Comparison of ENCODE assay signal across 9 mouse cellular contexts in genomic region chr8:94358541-94358940, GRCm38 (mm10). TPM values are rescaled to one million over a fixed set of nuclear protein-coding genes. Genes with fewer than 3 reads are reported as not detected.
DNase-seq lines count a peak whose midpoint lies in the region; ATAC-seq lines count a peak whose summit lies in the region.
"Had no signal": no experiment of that assay in that cellular context is flagged by ENCODE, and none has a peak within 500 bp of the region (broad histone marks: within the 10 kb centered on the region; RNA-seq: fewer than 3 reads in every experiment).

No protein-coding gene starts in this region.

- 70% methylated on average over 5 of the region's 5 CpGs for WGBS in midbrain, embryonic 15.5 days

- H3K27ac ChIP-seq in midbrain, embryonic 15.5 days = no peak overlapping the region

- no peaks in the 10 kb centered on the region for H3K4me1 ChIP-seq in midbrain, embryonic 15.5 days

- H3K9ac ChIP-seq in midbrain, embryonic 15.5 days = no peak overlapping the region

- DNase-seq in urinary bladder, adult 18-20 months (ENCODE audit: low spot score in 2 of 2) = peak; percentile 73 to 79
- DNase-seq in urinary bladder, postnatal 10 days (ENCODE audit: low spot score) = no peak
- peak; percentile 93 to 96 for DNase-seq in cerebellum, postnatal 10 days
- DNase-seq in heart, postnatal 14 days = peak; percentile 79 to 81
- DNase-seq in lung, adult 18-20 months = peak; percentile 88 to 93
- peak; percentile 83 for DNase-seq in testis, postnatal 10 days (ENCODE audit: low spot score)

- no peak overlapping the region for H3K4me2 ChIP-seq in midbrain, embryonic 15.5 days

- no peak overlapping the region for H3K4me3 ChIP-seq in midbrain, embryonic 15.5 days

- no peak for ATAC-seq in midbrain, embryonic 15.5 days (replicated peaks)
- ATAC-seq in erythroblast, adult 5-6 weeks (replicated peaks; ENCODE audit: low FRiP score, poor library complexity, severe bottlenecking) = no peak

- H3K27me3 ChIP-seq in midbrain, embryonic 15.5 days (replicated peaks) = no peaks in the 10 kb centered on the region

- intact Hi-C loops in heart, postnatal 14 days (cut with DNase I) = no loop called here

- H3K36me3 ChIP-seq in midbrain, embryonic 15.5 days (replicated peaks) = no peaks in the 10 kb centered on the region

- no peaks in the 10 kb centered on the region for H3K9me3 ChIP-seq in midbrain, embryonic 15.5 days

RNA-seq across cellular contexts. Expression of gene Herpud1, which starts 27.7 kb away (rescaled TPM):
- 100 to 1,000 TPM; 168 to 178 TPM for total RNA-seq in heart, postnatal 14 days (2021)
- polyA plus RNA-seq in midbrain, embryonic 15.5 days (2015; fragmentation: Nextera tagmentation; extraction: Ambion mirVana) = 69.3 and 76.4 TPM in 2 replicates
- total RNA-seq in erythroblast, adult 5-6 weeks (2015; ENCODE audit: low replicate concordance) = 52.1 and 56.6 TPM in 2 replicates
- total RNA-seq in erythroblast, adult 5-6 weeks (2017; ENCODE audit: low replicate concordance) = 60.9 and 70.5 TPM in 2 replicates

RNA-seq across cellular contexts. Expression of gene Slc12a3, which starts 29.5 kb away (rescaled TPM):
- under 1 TPM; 0.22 to 0.88 TPM for total RNA-seq in heart, postnatal 14 days (2021)
- 0.05 and 0.06 TPM in 2 replicates for polyA plus RNA-seq in midbrain, embryonic 15.5 days (2015; fragmentation: Nextera tagmentation; extraction: Ambion mirVana)
- total RNA-seq in erythroblast, adult 5-6 weeks (2015; ENCODE audit: low replicate concordance) = 2.5 TPM in 1 of 2 replicates, not detected in the other
- total RNA-seq in erythroblast, adult 5-6 weeks (2017; ENCODE audit: low replicate concordance) = 0.34 TPM in 1 of 2 replicates, not detected in the other
- total RNA-seq: hematopoietic stem cell, adult 5-6 weeks had no signal
